Mouse (Mus musculus) lung, embryonic 15.5 days (tissue): Measurements from ENCODE around the gene Gm20503. TPM values are rescaled to one million over a fixed set of nuclear protein-coding genes. Genes with fewer than 3 reads are reported as not detected.

Source experiments
- polyA plus RNA-seq: library from polyadenylated mRNA; unstranded; fragments of >200 nt; fragmentation: Nextera tagmentation; extraction: Ambion mirVana; gene quantifications from 2 replicates; pipeline ENCODE4 v1.2.1, GENCODE M21; 2015

Gm20503 gene
- polyA plus RNA-seq, 1 experiment from 2014 or later: 15.2 TPM

Other genes starting within 250 kb of the Gm20503 start
- not detected in 2 replicates for gene Olfr267, start 215.5 kb upstream of the Gm20503 start, polyA plus RNA-seq
- 26.6 and 26.7 TPM in 2 replicates for gene Ecpas, start 90.5 kb upstream of the Gm20503 start, polyA plus RNA-seq
- 0.24 and 0.36 TPM in 2 replicates for gene Zkscan16, start 59.6 kb upstream of the Gm20503 start, polyA plus RNA-seq
- 36.1 and 37.7 TPM in 2 replicates for gene Ptgr1, start 16.1 kb upstream of the Gm20503 start, polyA plus RNA-seq
- 12.7 and 13.1 TPM in 2 replicates for gene Dnajc25, start 8.1 kb upstream of the Gm20503 start, polyA plus RNA-seq
- gene Gng10, start 31.9 kb downstream of the Gm20503 start, polyA plus RNA-seq: 116 and 125 TPM in 2 replicates
- gene AI481877, start 135.8 kb downstream of the Gm20503 start, polyA plus RNA-seq: not detected in 2 replicates
- gene Ugcg, start 186.0 kb downstream of the Gm20503 start, polyA plus RNA-seq: 10.0 and 12.1 TPM in 2 replicates